Mouse (Mus musculus): ENCODE measurements around the gene Ttyh1. TPM values are rescaled to one million over a fixed set of nuclear protein-coding genes. Genes with fewer than 3 reads are reported as not detected.

Gene Ttyh1
- polyA plus RNA-seq, 1 experiment from 2014 or later = 141 TPM

DNA sequence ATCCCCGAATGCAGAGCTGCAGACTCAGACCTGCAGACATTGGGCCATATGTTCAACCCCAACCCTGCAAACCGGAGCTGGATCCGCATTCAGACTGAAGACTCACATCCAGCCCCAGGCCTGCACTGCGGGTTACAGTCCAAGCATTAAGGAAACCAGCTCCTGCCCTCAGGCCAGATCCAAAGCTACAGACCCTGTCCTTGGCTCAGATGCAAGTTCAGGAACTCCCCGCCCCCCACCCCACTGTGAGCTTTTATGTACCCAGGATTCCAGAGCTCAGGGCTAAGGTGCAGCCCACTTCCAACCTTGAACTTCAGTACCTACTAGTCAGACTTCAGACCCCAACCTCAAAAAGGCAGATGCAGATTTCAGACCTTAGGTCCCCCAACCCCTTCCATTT is 5.6 kb downstream of the Ttyh1 start:
- Histone ChIP-seq H3K4me3 (peak overlapping the region; percentile 29), H3K4me1 (replicated peaks) (peaks cover 81% of the 10 kb centered on the region), H3K36me3 (peaks cover 33% of the 10 kb centered on the region), H3K27me3 (no peaks in the 10 kb centered on the region), H3K27ac (replicated peaks) (peak overlapping the region; percentile 90), H3K9ac (peak overlapping the region; percentile 54), H3K4me2 (peak overlapping the region; percentile 74), H3K9me3 (no peaks in the 10 kb centered on the region)
- no peak for ATAC-seq (ENCODE audit: low read depth)
- 11% methylated on average over 5 of the region's 5 CpGs for WGBS

DNA sequence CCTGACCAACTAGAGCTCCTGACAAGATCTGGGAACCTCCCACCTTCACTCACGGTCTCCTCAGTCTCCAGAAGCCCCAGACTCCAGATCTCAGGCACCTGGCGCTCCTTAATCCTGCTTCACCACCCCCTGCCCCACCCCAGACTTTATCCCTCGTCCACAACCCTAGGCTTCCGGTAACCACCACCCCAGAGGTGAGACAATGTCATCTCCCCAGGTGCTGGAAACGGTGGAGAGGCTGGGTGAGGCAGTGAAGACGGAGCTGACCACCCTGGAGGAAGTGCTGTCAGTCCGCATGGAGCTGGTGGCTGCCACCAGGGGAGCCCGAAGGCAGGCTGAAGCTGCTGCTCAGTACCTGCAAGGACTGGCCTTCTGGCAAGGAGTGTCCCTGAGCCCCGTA is 6.1 kb downstream of the Ttyh1 start:
- H3K4me3 ChIP-seq = no peak overlapping the region
- no peaks in the 10 kb centered on the region for H3K27me3 ChIP-seq
- peak overlapping the region; percentile 54 for H3K9ac ChIP-seq

DNA sequence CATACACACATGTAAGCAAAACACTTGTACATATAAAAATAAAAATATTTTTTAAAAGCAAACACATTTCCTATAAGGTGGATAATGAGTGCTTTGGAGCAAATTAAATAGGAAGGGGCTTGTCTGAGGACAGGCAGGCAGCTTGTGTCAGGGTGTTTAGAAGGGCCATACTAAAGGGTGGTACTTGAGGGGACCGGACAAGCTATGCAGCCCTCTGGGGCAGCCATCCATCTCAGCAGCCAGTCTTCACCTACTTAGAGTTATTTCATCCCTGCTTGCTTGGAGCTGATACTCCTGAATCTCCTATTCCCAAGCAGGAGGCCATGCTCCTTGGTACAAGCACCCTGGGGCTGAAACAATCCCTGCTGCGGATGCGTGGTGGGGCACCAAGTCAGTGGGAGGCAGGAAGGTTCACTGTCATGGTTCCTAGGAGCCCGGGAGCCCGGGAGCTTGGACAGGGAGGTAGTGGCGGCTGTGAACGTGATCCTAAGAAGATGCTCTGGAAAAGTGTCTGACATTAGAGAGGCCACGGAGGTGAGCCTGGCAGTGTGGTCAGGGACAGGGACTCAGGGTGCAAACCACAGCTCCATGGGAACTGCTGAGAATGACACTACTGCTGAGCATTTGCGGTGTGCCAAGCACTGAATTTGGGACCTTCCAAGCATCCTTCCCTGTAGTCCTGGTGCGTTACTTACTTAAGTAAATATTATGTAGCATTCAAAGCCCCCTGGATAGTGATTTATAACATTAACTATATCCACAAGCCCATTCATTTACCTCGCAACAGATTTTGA is 8.0 kb downstream of the Ttyh1 start:
- WGBS = 86% methylated on average over 11 of the region's 11 CpGs
- Histone ChIP-seq H3K9me3 (no peaks in the 10 kb centered on the region), H3K9ac (no peak overlapping the region), H3K4me1 (replicated peaks) (peaks cover 78% of the 10 kb centered on the region), H3K36me3 (peaks cover 36% of the 10 kb centered on the region), H3K4me2 (no peak overlapping the region), H3K27ac (replicated peaks) (peak overlapping the region; percentile 39; the same call in 1 of the 2 replicates), H3K27me3 (no peaks in the 10 kb centered on the region), H3K4me3 (no peak overlapping the region)
- no peak for ATAC-seq (ENCODE audit: low read depth)

More for the DNA sequence above, 6.1 kb downstream of the Ttyh1 start:
- H3K27ac ChIP-seq (replicated peaks) = peak overlapping the region; percentile 90
- H3K9me3 ChIP-seq = no peaks in the 10 kb centered on the region
- ATAC-seq (ENCODE audit: low read depth) = no peak
- peaks cover 80% of the 10 kb centered on the region for H3K4me1 ChIP-seq (replicated peaks)
- 29% methylated on average over 9 of the region's 9 CpGs for WGBS
- H3K36me3 ChIP-seq = peaks cover 33% of the 10 kb centered on the region
- H3K4me2 ChIP-seq = peak overlapping the region; percentile 74

DNA sequence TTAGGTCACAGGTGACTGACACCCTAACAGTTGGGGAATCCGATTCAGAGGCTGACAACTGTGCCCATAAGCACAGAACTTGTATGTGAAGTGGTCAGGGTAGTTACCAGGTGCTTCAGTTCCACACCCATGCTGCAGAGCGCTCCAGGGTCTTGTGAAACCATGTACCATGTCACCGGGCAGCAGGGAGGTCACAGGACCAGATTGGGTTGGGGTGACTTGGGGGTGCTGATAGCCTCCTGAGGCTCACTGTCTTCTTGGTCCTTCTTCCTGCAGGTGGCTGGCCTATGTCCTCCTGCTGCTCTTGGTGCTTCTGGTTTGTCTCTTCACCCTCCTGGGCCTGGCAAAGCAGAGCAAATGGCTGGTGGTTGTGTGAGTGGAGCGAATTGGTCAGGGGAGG is 8.7 kb downstream of the Ttyh1 start:
- H3K27ac ChIP-seq (replicated peaks) = peak overlapping the region; percentile 61; the same call in 1 of the 2 replicates
- H3K36me3 ChIP-seq = peaks cover 43% of the 10 kb centered on the region
- 90% methylated on average over 4 of the region's 4 CpGs for WGBS
- no peak overlapping the region for H3K4me3 ChIP-seq
- ATAC-seq (ENCODE audit: low read depth) = no peak
- no peak overlapping the region for H3K9ac ChIP-seq
- H3K9me3 ChIP-seq = no peaks in the 10 kb centered on the region
- no peaks in the 10 kb centered on the region for H3K27me3 ChIP-seq
- no peak overlapping the region for H3K4me2 ChIP-seq
- H3K4me1 ChIP-seq (replicated peaks) = peaks cover 76% of the 10 kb centered on the region

DNA sequence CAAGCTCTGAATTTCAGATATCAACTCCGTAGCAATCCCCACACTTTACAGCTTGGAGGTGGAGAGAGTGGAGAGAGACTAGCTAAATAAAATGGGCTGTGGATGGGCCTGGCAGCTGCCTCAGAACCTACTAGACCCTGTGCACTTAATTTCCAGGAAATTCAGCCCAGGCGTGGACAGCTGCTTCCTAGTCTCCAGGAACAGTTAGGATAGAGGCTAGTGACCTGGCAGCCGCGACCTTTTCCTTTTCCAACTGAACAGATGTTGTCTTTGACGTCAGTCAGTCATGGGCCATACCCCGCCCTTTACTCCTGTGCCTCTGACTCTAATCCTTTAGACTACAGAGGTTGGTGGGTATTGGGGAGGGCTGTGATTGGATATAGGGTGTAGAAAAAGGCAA is 9.7 kb downstream of the Ttyh1 start:
- Histone ChIP-seq H3K4me2 (no peak overlapping the region), H3K4me3 (no peak overlapping the region), H3K9ac (0 out of 2 replicates have a peak overlapping the region, but pooled peaks have one; percentile 3), H3K27ac (replicated peaks) (peak overlapping the region; percentile 61), H3K27me3 (no peaks in the 10 kb centered on the region), H3K9me3 (no peaks in the 10 kb centered on the region), H3K4me1 (replicated peaks) (peaks cover 66% of the 10 kb centered on the region), H3K36me3 (peaks cover 50% of the 10 kb centered on the region)
- ATAC-seq (ENCODE audit: low read depth) = no peak
- 68% methylated on average over 6 of the region's 6 CpGs for WGBS

DNA sequence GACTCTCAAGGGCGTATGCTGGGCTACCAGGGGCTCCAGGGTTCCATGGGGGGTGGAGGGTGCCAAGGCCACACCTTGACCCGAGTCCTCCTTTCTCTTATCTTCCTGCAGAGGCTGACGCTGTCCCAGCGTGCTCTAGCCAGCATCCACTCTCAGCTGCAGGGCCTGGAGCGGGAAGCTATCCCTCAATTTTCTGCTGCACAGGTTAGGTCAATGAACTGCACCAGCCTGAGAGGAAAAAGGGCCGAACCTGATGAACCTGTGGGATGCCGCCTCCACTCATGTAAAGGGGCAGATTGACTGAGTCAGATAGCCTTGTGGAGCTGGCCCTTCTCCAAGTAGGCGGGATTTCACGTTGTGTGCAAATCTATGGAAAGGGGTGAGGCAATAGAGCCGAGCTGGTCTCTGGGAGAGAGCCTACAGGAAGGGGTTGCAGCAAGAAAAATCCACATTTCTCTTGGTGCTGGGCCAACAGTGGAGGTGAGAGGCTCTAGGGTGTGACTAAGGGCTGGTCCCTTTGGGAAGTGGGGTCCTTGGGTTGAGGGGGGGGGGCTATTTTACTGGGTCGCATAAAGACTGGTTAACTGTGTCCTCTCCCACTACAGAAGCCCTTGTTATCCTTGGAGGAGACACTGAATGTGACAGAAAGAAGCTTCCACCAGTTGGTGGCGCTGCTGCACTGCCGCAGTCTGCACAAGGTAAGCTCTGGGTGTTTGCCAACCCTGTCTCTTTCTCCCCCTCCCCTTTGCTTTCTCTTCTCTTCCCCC is 11.7 kb downstream of the Ttyh1 start:
- whole genome bisulfite sequencing = 34% methylated on average over 13 of the region's 13 CpGs
- Histone ChIP-seq H3K4me2 (peak overlapping the region; percentile 39), H3K27me3 (no peaks in the 10 kb centered on the region), H3K9me3 (no peaks in the 10 kb centered on the region), H3K9ac (peak overlapping the region; percentile 57), H3K36me3 (peaks cover 54% of the 10 kb centered on the region), H3K27ac (replicated peaks) (peak overlapping the region; percentile 61), H3K4me3 (no peak overlapping the region), H3K4me1 (replicated peaks) (peaks cover 57% of the 10 kb centered on the region)
- peak; percentile 54 for ATAC-seq (ENCODE audit: low read depth)

DNA sequence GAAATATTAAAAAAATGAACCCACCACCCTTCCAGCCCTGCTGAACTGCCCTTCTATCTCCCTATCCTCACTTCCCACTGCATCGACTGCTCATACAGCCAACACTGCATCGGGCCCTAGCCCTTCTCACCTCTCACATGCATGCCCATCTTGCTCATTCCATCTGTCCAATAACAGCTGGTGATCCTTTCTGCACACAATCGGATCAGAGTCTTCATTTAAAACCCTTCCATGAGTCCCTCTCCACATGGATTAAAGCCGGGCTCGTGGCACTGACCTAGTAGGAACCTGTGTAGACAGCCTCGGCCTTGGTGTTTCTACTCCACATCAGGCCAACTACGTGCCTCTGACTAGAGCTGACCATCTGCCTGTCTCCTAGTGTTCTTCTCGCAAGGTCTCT is 12.8 kb downstream of the Ttyh1 start:
- Histone ChIP-seq H3K9ac (peak overlapping the region; percentile 57), H3K36me3 (peaks cover 47% of the 10 kb centered on the region), H3K9me3 (no peaks in the 10 kb centered on the region), H3K27ac (replicated peaks) (peak overlapping the region; percentile 61), H3K27me3 (no peaks in the 10 kb centered on the region), H3K4me3 (no peak overlapping the region), H3K4me2 (peak overlapping the region; percentile 39), H3K4me1 (replicated peaks) (peaks cover 47% of the 10 kb centered on the region)
- WGBS = 90% methylated on average over 8 of the region's 8 CpGs
- ATAC-seq (ENCODE audit: low read depth) = no peak

DNA sequence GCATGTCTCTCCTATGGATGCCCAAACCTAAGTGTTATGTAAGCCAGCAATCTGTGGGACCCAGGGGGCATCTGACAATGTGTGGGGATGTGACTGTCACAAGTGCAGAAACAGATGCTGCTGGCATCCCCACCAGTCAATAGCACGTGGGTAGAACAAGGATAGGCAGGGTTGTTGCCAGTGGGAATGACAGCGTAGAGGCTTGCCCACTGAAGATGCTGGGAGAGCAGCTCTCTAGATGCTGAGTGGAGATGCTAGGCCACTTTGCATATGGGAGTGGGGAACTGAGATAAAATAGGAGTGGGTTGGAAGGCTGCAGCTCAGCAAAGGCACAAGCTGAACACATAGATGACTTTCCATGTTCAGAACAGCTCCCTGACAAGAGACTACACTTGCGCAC is 13.4 kb downstream of the Ttyh1 start:
- Histone ChIP-seq H3K4me3 (no peak overlapping the region), H3K4me1 (replicated peaks) (peaks cover 47% of the 10 kb centered on the region), H3K9ac (peak overlapping the region; percentile 57; the same call in 1 of the 2 replicates), H3K36me3 (peaks cover 40% of the 10 kb centered on the region), H3K27ac (replicated peaks) (peak overlapping the region; percentile 61; the same call in 1 of the 2 replicates), H3K9me3 (no peaks in the 10 kb centered on the region), H3K27me3 (no peaks in the 10 kb centered on the region), H3K4me2 (no peak overlapping the region)
- WGBS = 89% methylated on average over 3 of the region's 3 CpGs
- no peak for ATAC-seq (ENCODE audit: low read depth)

DNA sequence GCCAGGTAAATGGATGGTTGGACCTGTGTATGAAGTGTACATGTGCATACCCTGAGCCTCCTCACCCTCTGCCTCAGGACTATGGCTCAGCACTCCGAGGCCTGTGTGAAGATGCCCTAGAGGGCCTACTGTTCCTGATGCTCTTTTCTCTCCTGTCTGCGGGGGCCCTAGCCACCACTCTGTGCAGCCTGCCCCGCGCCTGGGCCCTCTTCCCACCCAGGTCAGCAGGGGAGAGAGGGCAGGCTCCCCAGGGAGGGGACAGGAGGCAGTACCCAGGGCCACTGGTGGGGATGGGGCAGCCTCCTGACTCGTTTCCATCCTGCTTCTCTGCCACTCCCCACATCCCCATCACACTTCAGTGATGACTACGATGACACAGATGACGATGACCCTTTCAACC is 13.8 kb downstream of the Ttyh1 start:
- 87% methylated on average over 7 of the region's 7 CpGs for WGBS
- no peaks in the 10 kb centered on the region for H3K27me3 ChIP-seq
- peaks cover 36% of the 10 kb centered on the region for H3K36me3 ChIP-seq
- H3K9me3 ChIP-seq = no peaks in the 10 kb centered on the region
- ATAC-seq (ENCODE audit: low read depth) = no peak
- 0 out of 2 replicates have a peak overlapping the region, but pooled peaks have one; percentile 13 for H3K27ac ChIP-seq (replicated peaks)
- H3K4me2 ChIP-seq = no peak overlapping the region
- H3K4me3 ChIP-seq = no peak overlapping the region
- H3K4me1 ChIP-seq (replicated peaks) = peaks cover 50% of the 10 kb centered on the region
- H3K9ac ChIP-seq = peak overlapping the region; percentile 57

DNA sequence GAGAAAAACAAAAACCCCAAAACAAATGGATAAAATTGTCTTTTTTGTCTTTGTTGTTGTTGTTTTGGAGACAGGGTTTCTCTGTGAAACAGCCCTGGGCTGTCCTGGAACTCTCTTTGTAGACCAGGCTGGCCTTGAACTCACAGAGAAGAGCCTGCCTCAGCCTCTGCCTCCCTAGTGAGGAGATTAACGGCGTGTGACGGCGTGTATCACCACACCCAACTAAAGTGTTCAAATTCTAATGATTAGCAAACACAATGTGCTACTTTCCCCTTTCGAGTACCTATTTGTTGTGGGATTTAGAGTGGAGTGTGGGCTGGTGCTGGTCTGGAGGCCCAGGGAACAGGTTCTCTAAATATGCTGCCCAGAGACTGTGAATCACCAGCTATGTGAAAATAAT is 15.7 kb downstream of the Ttyh1 start:
- peaks cover 36% of the 10 kb centered on the region for H3K36me3 ChIP-seq
- H3K9ac ChIP-seq = 0 out of 2 replicates have a peak overlapping the region, but pooled peaks have one; percentile 38
- H3K4me1 ChIP-seq (replicated peaks) = peaks cover 51% of the 10 kb centered on the region

DNA sequence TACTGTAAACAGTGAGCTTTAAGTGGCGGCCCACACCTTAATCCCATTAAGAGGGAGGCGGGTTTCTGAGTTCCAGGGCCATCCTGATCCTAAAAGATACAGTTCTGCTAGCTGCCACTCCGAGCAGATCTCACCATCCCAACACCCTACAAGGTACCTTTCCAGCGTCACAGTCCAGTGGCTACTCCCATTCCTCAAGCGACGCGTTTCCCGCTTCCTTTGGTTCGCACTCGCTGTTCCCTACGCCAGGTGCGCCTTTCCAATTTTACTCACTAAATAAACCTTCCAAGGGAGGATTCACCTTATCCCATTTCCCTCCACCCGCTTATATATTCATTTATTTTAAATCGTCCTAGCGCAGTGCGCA is 17.2 kb downstream of the Ttyh1 start:
- peak; percentile 34 for ATAC-seq (ENCODE audit: low read depth)
- peaks cover 51% of the 10 kb centered on the region for H3K36me3 ChIP-seq

More for the DNA sequence above, 15.7 kb downstream of the Ttyh1 start:
- no peak for ATAC-seq (ENCODE audit: low read depth)
- 86% methylated on average over 5 of the region's 5 CpGs for WGBS
- 0 out of 2 replicates have a peak overlapping the region, but pooled peaks have one; percentile 28 for H3K27ac ChIP-seq (replicated peaks)
- no peaks in the 10 kb centered on the region for H3K9me3 ChIP-seq
- H3K4me2 ChIP-seq = no peak overlapping the region
- no peak overlapping the region for H3K4me3 ChIP-seq
- H3K27me3 ChIP-seq = no peaks in the 10 kb centered on the region

More for the DNA sequence above, 17.2 kb downstream of the Ttyh1 start:
- H3K4me2 ChIP-seq = peak overlapping the region; percentile 89
- no peaks in the 10 kb centered on the region for H3K27me3 ChIP-seq
- no peaks in the 10 kb centered on the region for H3K9me3 ChIP-seq
- peak overlapping the region; percentile 68 for H3K9ac ChIP-seq
- peak overlapping the region; percentile 81 for H3K4me3 ChIP-seq
- H3K4me1 ChIP-seq (replicated peaks) = peaks cover 38% of the 10 kb centered on the region
- under 1% methylated on average over 16 of the region's 16 CpGs for WGBS
- peak overlapping the region; percentile 85 for H3K27ac ChIP-seq (replicated peaks)

Data from neural tube, embryonic 13.5 days (tissue).